Mouse (Mus musculus) intestine, embryonic 16.5 days (tissue): ENCODE data around the gene Cd22. TPM values are rescaled to one million over a fixed set of nuclear protein-coding genes. Genes with fewer than 3 reads are reported as not detected.
"Not testable (repeated sequence)": the region's sequence is repeated elsewhere in the genome, so short reads cannot be mapped to it uniquely, and the experiment has no call there.

ENCODE experiments used
- ATAC-seq: fragments of 200-750 bp; cut with Nextera tagmentation; 2 replicates; pipeline ENCODE4 v1.8.0; 2017; ENCODE audit warnings: moderate TSS enrichment, moderate library complexity
- H3K27ac ChIP-seq: fragments of 300-500 bp; sonication (generic); 2 replicates; pipeline ENCODE4 v1.5.1; 2014; ENCODE audit warnings: mild to moderate bottlenecking, low read length
- H3K27me3 ChIP-seq: fragments of 300-500 bp; sonication (generic); replicated peaks from 2 replicates; pipeline ENCODE4 v1.6.1; 2014; ENCODE audit warnings: low read length, control low read depth, mixed read lengths; ENCODE audit not compliant: control insufficient read depth, insufficient read depth
- H3K36me3 ChIP-seq: fragments of 300-500 bp; sonication (generic); 2 replicates; pipeline ENCODE4 v1.6.1; 2014; ENCODE audit warnings: low read length, control low read depth; ENCODE audit not compliant: control insufficient read depth, insufficient read depth
- H3K4me1 ChIP-seq: fragments of 300-500 bp; sonication (generic); 2 replicates; pipeline ENCODE4 v1.6.1; 2014; ENCODE audit warnings: low read length, control low read depth, mixed read lengths; ENCODE audit not compliant: control insufficient read depth, insufficient read depth
- H3K4me2 ChIP-seq: fragments of 300-500 bp; sonication (generic); 2 replicates; pipeline ENCODE4 v1.6.1; 2014; ENCODE audit warnings: low read depth, low read length, control low read depth
- H3K4me3 ChIP-seq: fragments of 300-500 bp; sonication (generic); 2 replicates; pipeline ENCODE4 v1.5.1; 2014; ENCODE audit warnings: mild to moderate bottlenecking, low read length
- H3K9ac ChIP-seq: fragments of 300-500 bp; sonication (generic); 2 replicates; pipeline ENCODE4 v1.6.1; 2014; ENCODE audit warnings: low read depth, low read length
- H3K9me3 ChIP-seq: fragments of 300-500 bp; sonication (generic); 2 replicates; pipeline ENCODE4 v1.6.1; 2016; ENCODE audit warnings: low read length, control low read depth; ENCODE audit not compliant: control insufficient read depth
- WGBS: fragments of 180-500 bp; shearing (Covaris S2); extraction: QIAGEN DNeasy Blood & Tissue Kit; methylation state at CpG from one replicate; pipeline ENCODE4 v1.1.7; 2014; 5-methylcytosine and 5-hydroxymethylcytosine counted together
- polyA plus RNA-seq: library from polyadenylated mRNA; unstranded; fragments of >200 nt; fragmentation: Nextera tagmentation; extraction: Ambion mirVana; gene quantifications from 2 replicates; pipeline ENCODE4 v1.2.1, GENCODE M21; 2015

The Cd22 gene
- 0.62 and 0.70 TPM in 2 replicates for polyA plus RNA-seq

- H3K9me3 ChIP-seq, result no peaks in the 10 kb centered on the region
- H3K4me3 ChIP-seq, result no peak within 1 kb of the TSS
- no peaks in the 10 kb centered on the region for H3K27me3 ChIP-seq
- no peak within 1 kb of the TSS for H3K4me2 ChIP-seq
- H3K4me1 ChIP-seq, result no peaks in the 10 kb centered on the region
- ATAC-seq, result no peak
- H3K36me3 ChIP-seq, result no peaks in the 10 kb centered on the region
- H3K27ac ChIP-seq, result no peak within 1 kb of the TSS
- H3K9ac ChIP-seq, result no peak within 1 kb of the TSS
- WGBS, result 57% methylated on average over 7 of the region's 7 CpGs
Observed at GRCm38 (mm10) chr7:30880176-30880575, at the start of gene Cd22. TSS of gene Cd22 (minus strand) at chr7:30880342.

- 73% methylated on average over 2 of the region's 2 CpGs for WGBS
- H3K4me3 ChIP-seq, result not testable (repeated sequence)
Observed at GRCm38 (mm10) chr7:30924581-30924980, 44.4 kb upstream of the Cd22 start, which contains the start of gene Hamp2. TSS of gene Hamp2 (minus strand) at chr7:30924681.

GRCm38 (mm10) chr7:30924071-30924470 is 43.9 kb upstream of the Cd22 start:
- H3K9ac ChIP-seq, result no peak overlapping the region
- 59% methylated on average over 3 of the region's 3 CpGs for WGBS
- no peak for ATAC-seq
- no peak overlapping the region for H3K4me2 ChIP-seq
- no peaks in the 10 kb centered on the region for H3K27me3 ChIP-seq
- no peaks in the 10 kb centered on the region for H3K36me3 ChIP-seq
- H3K27ac ChIP-seq, result no peak overlapping the region
- H3K4me1 ChIP-seq, result no peaks in the 10 kb centered on the region
- no peaks in the 10 kb centered on the region for H3K9me3 ChIP-seq
- no peak overlapping the region for H3K4me3 ChIP-seq

More at GRCm38 (mm10) chr7:30924581-30924980, 44.4 kb upstream of the Cd22 start, which contains the start of gene Hamp2:
- not testable (repeated sequence) for ATAC-seq, H3K27ac ChIP-seq, H3K4me2 ChIP-seq, H3K27me3 ChIP-seq, H3K9ac ChIP-seq, H3K4me1 ChIP-seq, H3K9me3 ChIP-seq, H3K36me3 ChIP-seq

- not testable (repeated sequence) for H3K9ac ChIP-seq, H3K4me3 ChIP-seq, H3K36me3 ChIP-seq, H3K4me2 ChIP-seq, H3K27ac ChIP-seq, H3K9me3 ChIP-seq, H3K4me1 ChIP-seq, ATAC-seq, H3K27me3 ChIP-seq
- 36% methylated on average over 3 of the region's 3 CpGs for WGBS
Observed at GRCm38 (mm10) chr7:30922490-30922889, 42.3 kb upstream of the Cd22 start.

- no peak overlapping the region for H3K27ac ChIP-seq
- WGBS, result 63% methylated on average over 3 of the region's 3 CpGs
- no peaks in the 10 kb centered on the region for H3K27me3 ChIP-seq
- H3K9me3 ChIP-seq, result no peaks in the 10 kb centered on the region
- 0 out of 2 replicates have a peak, but pooled peaks have one; percentile 28 for ATAC-seq
- H3K4me2 ChIP-seq, result no peak overlapping the region
- H3K4me3 ChIP-seq, result no peak overlapping the region
- no peak overlapping the region for H3K9ac ChIP-seq
- H3K36me3 ChIP-seq, result no peaks in the 10 kb centered on the region
- H3K4me1 ChIP-seq, result no peaks in the 10 kb centered on the region
Observed at GRCm38 (mm10) chr7:30920217-30920616, 40.1 kb upstream of the Cd22 start.

DNA sequence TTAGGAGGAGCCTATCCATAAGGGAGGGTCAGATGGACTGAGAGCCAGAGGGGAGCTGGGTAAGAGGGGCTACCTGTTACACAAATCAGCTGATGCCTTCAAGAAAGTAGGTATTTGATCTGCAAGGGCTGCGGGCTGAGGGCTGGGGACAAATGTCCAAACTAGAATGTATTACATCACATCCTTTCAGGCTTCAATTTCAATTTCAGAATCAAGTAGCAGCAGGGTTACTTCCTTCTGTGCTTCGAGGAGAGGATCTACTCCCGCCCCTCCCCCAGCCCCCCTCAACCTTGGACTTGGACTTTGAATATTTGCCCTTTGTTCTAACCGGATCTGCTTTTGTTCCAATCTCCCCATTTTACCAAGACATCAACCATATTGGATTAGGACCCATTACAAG is 37.1 kb upstream of the Cd22 start:
- Histone ChIP-seq H3K9ac (no peak overlapping the region), H3K27ac (no peak overlapping the region), H3K27me3 (no peaks in the 10 kb centered on the region), H3K4me1 (no peaks in the 10 kb centered on the region), H3K36me3 (no peaks in the 10 kb centered on the region), H3K4me3 (no peak overlapping the region), H3K9me3 (no peaks in the 10 kb centered on the region), H3K4me2 (no peak overlapping the region)
- no peak for ATAC-seq
- WGBS, result 48% methylated on average over 4 of the region's 4 CpGs

GRCm38 (mm10) chr7:30916713-30917112 is 36.6 kb upstream of the Cd22 start:
- no peaks in the 10 kb centered on the region for H3K36me3 ChIP-seq
- WGBS, result 30% methylated on average over 6 of the region's 6 CpGs
- no peak overlapping the region for H3K4me3 ChIP-seq
- no peaks in the 10 kb centered on the region for H3K4me1 ChIP-seq
- no peak overlapping the region for H3K9ac ChIP-seq
- no peak for ATAC-seq
- no peaks in the 10 kb centered on the region for H3K9me3 ChIP-seq
- no peaks in the 10 kb centered on the region for H3K27me3 ChIP-seq
- H3K27ac ChIP-seq, result no peak overlapping the region
- H3K4me2 ChIP-seq, result no peak overlapping the region

DNA sequence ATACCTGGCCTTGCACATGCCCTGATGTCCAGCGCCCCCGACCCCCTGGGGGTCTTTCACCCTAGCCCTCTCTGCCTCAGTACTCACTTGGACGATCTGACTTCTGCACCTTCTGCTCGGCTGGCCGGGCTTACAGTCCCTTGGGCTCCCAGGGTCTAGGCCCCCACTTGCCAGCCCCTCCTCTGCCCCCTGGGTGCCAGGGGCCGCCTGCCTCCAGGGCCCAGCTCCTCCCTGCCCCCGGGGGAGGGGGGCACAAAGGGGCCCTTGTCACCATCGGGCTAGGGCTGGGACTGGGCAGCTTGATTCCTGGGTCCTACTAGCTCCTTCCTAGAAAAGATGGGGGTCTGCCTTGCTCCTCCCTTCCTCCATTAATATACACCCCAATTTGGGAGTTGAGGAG is 34.6 kb upstream of the Cd22 start, which contains the start of gene Mag:
Mag (minus strand) TSS at position 142 of the 400 bp plus-strand sequence.
- no peaks in the 10 kb centered on the region for H3K27me3 ChIP-seq
- no peaks in the 10 kb centered on the region for H3K4me1 ChIP-seq
- no peak for ATAC-seq
- no peaks in the 10 kb centered on the region for H3K36me3 ChIP-seq
- H3K4me2 ChIP-seq, result no peak within 1 kb of the TSS
- H3K27ac ChIP-seq, result no peak within 1 kb of the TSS
- H3K4me3 ChIP-seq, result no peak within 1 kb of the TSS
- no peaks in the 10 kb centered on the region for H3K9me3 ChIP-seq
- H3K9ac ChIP-seq, result no peak within 1 kb of the TSS
- WGBS, result 64% methylated on average over 8 of the region's 8 CpGs

DNA sequence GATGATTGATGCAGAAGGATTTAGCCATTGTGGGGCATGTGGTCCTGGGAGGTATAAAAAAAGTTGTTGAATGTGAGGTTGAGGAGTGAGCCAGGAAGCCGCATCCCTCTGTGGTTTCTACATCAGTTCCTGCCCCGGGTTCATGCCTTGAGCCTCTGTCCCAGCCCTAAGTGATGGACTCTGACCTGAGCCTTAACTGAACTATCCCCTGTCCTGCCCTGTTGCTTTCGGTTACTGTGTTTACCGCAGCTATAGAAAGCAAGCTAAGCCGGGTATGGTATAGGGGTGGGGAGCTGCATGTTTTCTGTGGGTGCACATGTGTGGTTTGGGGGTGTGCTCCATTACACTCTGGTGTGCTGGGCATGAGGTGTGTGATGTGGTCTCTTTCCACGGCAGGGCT is 29.6 kb upstream of the Cd22 start:
- Histone ChIP-seq H3K36me3 (no peaks in the 10 kb centered on the region), H3K4me3 (no peak overlapping the region), H3K27ac (no peak overlapping the region), H3K9me3 (no peaks in the 10 kb centered on the region), H3K9ac (no peak overlapping the region), H3K4me2 (no peak overlapping the region), H3K27me3 (no peaks in the 10 kb centered on the region), H3K4me1 (peaks cover 5% of the 10 kb centered on the region; the same call in 1 of the 2 replicates)
- WGBS, result 66% methylated on average over 6 of the region's 6 CpGs
- ATAC-seq, result peak; percentile 51; the same call in 1 of the 2 replicates

DNA sequence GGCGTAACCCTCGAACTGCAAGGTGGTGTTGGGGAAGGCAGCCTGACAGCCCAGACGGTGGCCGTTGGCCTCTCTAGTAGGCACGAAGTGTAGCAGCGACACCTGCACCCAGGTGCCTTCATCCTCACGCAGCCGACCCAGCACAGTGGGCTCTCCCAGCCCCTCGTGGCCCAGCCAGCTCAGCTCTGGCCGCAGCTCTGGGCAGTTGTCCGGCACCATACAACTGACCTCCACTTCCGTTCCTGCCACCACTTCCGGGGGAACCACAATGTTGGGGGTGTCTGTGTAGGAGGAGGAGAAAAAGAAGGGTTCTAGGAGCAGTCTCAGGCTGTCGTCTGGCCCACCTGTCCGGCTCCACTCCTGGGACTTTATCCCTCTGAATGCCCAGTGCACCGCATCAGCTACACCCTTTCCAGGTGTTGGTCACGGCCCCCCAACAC is 28.9 kb upstream of the Cd22 start:
- Histone ChIP-seq H3K4me1 (peaks cover 5% of the 10 kb centered on the region; the same call in 1 of the 2 replicates), H3K9me3 (no peaks in the 10 kb centered on the region), H3K9ac (peak overlapping the region; percentile 37; the same call in 1 of the 2 replicates), H3K27me3 (no peaks in the 10 kb centered on the region), H3K36me3 (no peaks in the 10 kb centered on the region), H3K4me3 (peak overlapping the region; percentile 26), H3K4me2 (peak overlapping the region; percentile 64), H3K27ac (no peak overlapping the region)
- ATAC-seq, result peak; percentile 48
- WGBS, result 26% methylated on average over 17 of the region's 17 CpGs
